Mouse (Mus musculus): Measurements from ENCODE around the gene Actr10. TPM values are rescaled to one million over a fixed set of nuclear protein-coding genes. Genes with fewer than 3 reads are reported as not detected.

The Actr10 gene
- 282 and 305 TPM in 2 replicates for polyA plus RNA-seq (2014; fragmentation: Nextera tagmentation; extraction: Ambion mirVana)

DNA sequence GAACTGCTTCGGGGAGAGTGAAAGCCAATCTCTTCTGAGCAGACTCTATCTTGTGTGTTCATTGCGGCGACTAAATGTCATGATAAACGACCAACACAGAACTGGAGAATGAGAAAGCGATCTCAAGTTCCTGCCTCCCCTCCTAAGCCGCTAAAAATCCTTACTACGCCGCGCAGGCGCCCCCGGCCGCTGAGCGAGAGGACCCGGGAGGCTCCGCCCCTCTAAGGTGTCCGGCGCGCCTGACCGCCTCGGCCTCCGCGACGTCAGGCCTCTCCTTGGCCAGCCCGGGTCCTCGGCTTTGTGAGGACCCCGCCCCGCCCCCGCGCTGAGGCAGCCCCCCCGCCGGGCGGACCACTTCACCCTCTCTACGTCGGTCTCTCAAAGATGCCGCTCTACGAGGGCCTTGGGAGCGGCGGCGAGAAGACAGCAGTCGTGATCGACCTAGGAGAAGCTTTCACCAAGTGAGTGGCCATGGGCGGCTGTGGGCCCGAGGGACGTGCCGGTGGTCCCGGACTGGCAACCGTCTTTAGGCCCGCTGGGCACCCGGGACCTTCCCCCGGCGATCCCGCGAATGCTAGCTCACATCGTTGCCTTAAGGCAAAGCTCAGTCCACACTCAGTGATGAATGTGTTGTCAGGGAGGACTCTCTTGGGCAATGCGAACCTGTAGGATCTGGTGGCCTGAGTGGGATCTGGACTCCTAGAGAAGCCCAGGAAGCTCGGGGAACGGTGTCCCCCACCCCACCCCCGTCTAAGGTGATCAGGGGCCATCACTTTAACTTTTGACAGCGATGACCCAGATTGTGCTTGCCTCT is at the start of gene Actr10:
Gene Actr10, plus strand, starts transcription at position 287 of the 814 bp plus-strand sequence.
- Histone ChIP-seq H3K4me1 (ENCODE audit: control insufficient read depth, insufficient read depth, low read length) (no peaks in the 10 kb centered on the region), H3K4me2 (ENCODE audit: low read depth, low read length) (peak within 1 kb of the TSS; percentile 51), H3K9me3 (replicated peaks; ENCODE audit: control insufficient read depth, low read length) (no peaks in the 10 kb centered on the region), H3K27me3 (ENCODE audit: control insufficient read depth, insufficient read depth, low read length) (no peaks in the 10 kb centered on the region), H3K36me3 (replicated peaks; ENCODE audit: control insufficient read depth, insufficient read depth, low read depth, low read length) (no peaks in the 10 kb centered on the region), H3K4me3 (ENCODE audit: low read depth, low read length) (peak within 1 kb of the TSS; percentile 76), H3K27ac (replicated peaks; ENCODE audit: low read depth, low read length) (peak within 1 kb of the TSS; percentile 78; the same call in 1 of the 2 replicates), H3K9ac (replicated peaks; ENCODE audit: low read length) (peak within 1 kb of the TSS; percentile 81)
- peak; percentile 97 for ATAC-seq (replicated peaks; ENCODE audit: insufficient number of reproducible peaks, low FRiP score, low TSS enrichment, low read depth)
- DNase-seq (ENCODE audit: low spot score) = peak; percentile 94
- under 1% methylated on average over 59 of the region's 59 CpGs for WGBS

DNA sequence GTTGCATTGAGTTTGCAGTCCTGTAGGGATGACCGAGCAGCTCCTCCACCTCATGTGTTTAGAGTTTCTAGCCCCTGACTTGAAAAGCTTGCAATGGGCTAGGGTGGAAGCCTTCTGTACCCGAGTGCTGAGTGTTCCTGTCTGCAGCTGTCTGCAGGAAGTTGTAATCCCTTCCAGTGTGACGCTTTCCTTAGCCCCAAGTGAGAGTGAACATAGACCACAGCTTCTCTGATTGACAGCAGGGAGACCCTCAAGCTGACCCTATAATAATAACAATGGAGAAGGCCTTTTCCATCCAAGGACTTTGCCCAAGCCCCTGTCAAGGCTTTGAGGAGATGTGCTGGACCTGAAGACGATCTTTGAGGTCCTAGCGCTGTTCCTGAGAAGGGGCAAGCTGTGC is 47.3 kb upstream of the Actr10 start:
- no peak for ATAC-seq (replicated peaks; ENCODE audit: insufficient number of reproducible peaks, low FRiP score, low TSS enrichment, low read depth)
- no peak overlapping the region for H3K4me3 ChIP-seq (ENCODE audit: low read depth, low read length)
- no peaks in the 10 kb centered on the region for H3K9me3 ChIP-seq (replicated peaks; ENCODE audit: control insufficient read depth, low read length)
- no peaks in the 10 kb centered on the region for H3K27me3 ChIP-seq (ENCODE audit: control insufficient read depth, insufficient read depth, low read length)
- no peak overlapping the region for H3K9ac ChIP-seq (replicated peaks; ENCODE audit: low read length)
- H3K27ac ChIP-seq (replicated peaks; ENCODE audit: low read depth, low read length) = no peak overlapping the region
- no peaks in the 10 kb centered on the region for H3K4me1 ChIP-seq (ENCODE audit: control insufficient read depth, insufficient read depth, low read length)
- WGBS = 87% methylated on average over 5 of the region's 5 CpGs
- no peak for DNase-seq (ENCODE audit: low spot score)
- peaks cover 3% of the 10 kb centered on the region for H3K36me3 ChIP-seq (replicated peaks; ENCODE audit: control insufficient read depth, insufficient read depth, low read depth, low read length)
- H3K4me2 ChIP-seq (ENCODE audit: low read depth, low read length) = no peak overlapping the region

GRCm38 (mm10) chr12:70890874-70891470 is 46.7 kb upstream of the Actr10 start:
- no peak for ATAC-seq (replicated peaks; ENCODE audit: insufficient number of reproducible peaks, low FRiP score, low TSS enrichment, low read depth)
- no peak for DNase-seq (ENCODE audit: low spot score)
- Histone ChIP-seq H3K4me1 (ENCODE audit: control insufficient read depth, insufficient read depth, low read length) (no peaks in the 10 kb centered on the region), H3K36me3 (replicated peaks; ENCODE audit: control insufficient read depth, insufficient read depth, low read depth, low read length) (peaks cover 3% of the 10 kb centered on the region), H3K9me3 (replicated peaks; ENCODE audit: control insufficient read depth, low read length) (no peaks in the 10 kb centered on the region), H3K4me2 (ENCODE audit: low read depth, low read length) (no peak overlapping the region), H3K4me3 (ENCODE audit: low read depth, low read length) (no peak overlapping the region), H3K27ac (replicated peaks; ENCODE audit: low read depth, low read length) (no peak overlapping the region), H3K9ac (replicated peaks; ENCODE audit: low read length) (no peak overlapping the region), H3K27me3 (ENCODE audit: control insufficient read depth, insufficient read depth, low read length) (no peaks in the 10 kb centered on the region)
- 86% methylated on average over 8 of the region's 8 CpGs for whole genome bisulfite sequencing

- Histone ChIP-seq H3K4me1 (ENCODE audit: control insufficient read depth, insufficient read depth, low read length) (no peaks in the 10 kb centered on the region), H3K36me3 (replicated peaks; ENCODE audit: control insufficient read depth, insufficient read depth, low read depth, low read length) (peaks cover 3% of the 10 kb centered on the region), H3K4me3 (ENCODE audit: low read depth, low read length) (no peak overlapping the region), H3K4me2 (ENCODE audit: low read depth, low read length) (no peak overlapping the region), H3K9ac (replicated peaks; ENCODE audit: low read length) (no peak overlapping the region), H3K27me3 (ENCODE audit: control insufficient read depth, insufficient read depth, low read length) (no peaks in the 10 kb centered on the region), H3K9me3 (replicated peaks; ENCODE audit: control insufficient read depth, low read length) (no peaks in the 10 kb centered on the region), H3K27ac (replicated peaks; ENCODE audit: low read depth, low read length) (no peak overlapping the region)
- no peak for DNase-seq (ENCODE audit: low spot score)
- WGBS = 83% methylated on average over 7 of the region's 7 CpGs
- no peak for ATAC-seq (replicated peaks; ENCODE audit: insufficient number of reproducible peaks, low FRiP score, low TSS enrichment, low read depth)
These were observed 42.4 kb upstream of the Actr10 start for GRCm38 (mm10) chr12:70895275-70895674.

GRCm38 (mm10) chr12:70896068-70896467 is 41.6 kb upstream of the Actr10 start:
- H3K36me3 ChIP-seq (replicated peaks; ENCODE audit: control insufficient read depth, insufficient read depth, low read depth, low read length) = peaks cover 3% of the 10 kb centered on the region
- no peaks in the 10 kb centered on the region for H3K27me3 ChIP-seq (ENCODE audit: control insufficient read depth, insufficient read depth, low read length)
- 89% methylated on average over 10 of the region's 10 CpGs for WGBS
- DNase-seq (ENCODE audit: low spot score) (no peak), ATAC-seq (replicated peaks; ENCODE audit: insufficient number of reproducible peaks, low FRiP score, low TSS enrichment, low read depth) (no peak)
- no peaks in the 10 kb centered on the region for H3K9me3 ChIP-seq (replicated peaks; ENCODE audit: control insufficient read depth, low read length)
- no peak overlapping the region for H3K4me3 ChIP-seq (ENCODE audit: low read depth, low read length)
- H3K4me1 ChIP-seq (ENCODE audit: control insufficient read depth, insufficient read depth, low read length) = no peaks in the 10 kb centered on the region
- no peak overlapping the region for H3K27ac ChIP-seq (replicated peaks; ENCODE audit: low read depth, low read length)
- H3K9ac ChIP-seq (replicated peaks; ENCODE audit: low read length) = no peak overlapping the region
- H3K4me2 ChIP-seq (ENCODE audit: low read depth, low read length) = no peak overlapping the region

DNA sequence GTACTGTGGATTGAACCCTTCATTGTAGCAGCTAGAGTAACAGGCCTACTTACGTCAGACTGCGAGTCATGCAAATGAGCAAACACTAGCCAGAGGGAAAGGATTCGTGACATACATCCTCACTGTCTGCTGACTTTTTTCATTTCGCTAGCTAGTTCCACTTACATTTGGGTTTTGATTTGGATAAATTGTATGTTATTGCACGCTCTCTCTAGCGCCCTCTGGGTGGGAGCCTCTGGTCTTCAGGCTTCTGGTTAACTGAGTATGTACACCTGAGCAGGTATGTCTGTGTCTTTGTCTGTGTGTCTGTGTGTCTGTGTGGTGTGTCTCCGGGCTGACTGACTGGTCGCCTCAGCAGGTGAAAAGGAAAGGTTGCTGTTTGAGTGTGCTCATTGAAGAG is 40.2 kb upstream of the Actr10 start:
- ATAC-seq (replicated peaks; ENCODE audit: insufficient number of reproducible peaks, low FRiP score, low TSS enrichment, low read depth) (no peak), DNase-seq (ENCODE audit: low spot score) (peak; percentile 9)
- H3K4me1 ChIP-seq (ENCODE audit: control insufficient read depth, insufficient read depth, low read length) = no peaks in the 10 kb centered on the region
- no peak overlapping the region for H3K27ac ChIP-seq (replicated peaks; ENCODE audit: low read depth, low read length)
- H3K4me2 ChIP-seq (ENCODE audit: low read depth, low read length) = no peak overlapping the region
- peaks cover 3% of the 10 kb centered on the region for H3K36me3 ChIP-seq (replicated peaks; ENCODE audit: control insufficient read depth, insufficient read depth, low read depth, low read length)
- H3K9ac ChIP-seq (replicated peaks; ENCODE audit: low read length) = no peak overlapping the region
- no peaks in the 10 kb centered on the region for H3K27me3 ChIP-seq (ENCODE audit: control insufficient read depth, insufficient read depth, low read length)
- no peaks in the 10 kb centered on the region for H3K9me3 ChIP-seq (replicated peaks; ENCODE audit: control insufficient read depth, low read length)
- no peak overlapping the region for H3K4me3 ChIP-seq (ENCODE audit: low read depth, low read length)
- WGBS = 87% methylated on average over 8 of the region's 8 CpGs

GRCm38 (mm10) chr12:70898450-70898849 is 39.2 kb upstream of the Actr10 start:
- no peak overlapping the region for H3K4me2 ChIP-seq (ENCODE audit: low read depth, low read length)
- DNase-seq (ENCODE audit: low spot score) = peak; percentile 33
- H3K36me3 ChIP-seq (replicated peaks; ENCODE audit: control insufficient read depth, insufficient read depth, low read depth, low read length) = peaks cover 5% of the 10 kb centered on the region
- H3K9me3 ChIP-seq (replicated peaks; ENCODE audit: control insufficient read depth, low read length) = no peaks in the 10 kb centered on the region
- H3K27me3 ChIP-seq (ENCODE audit: control insufficient read depth, insufficient read depth, low read length) = no peaks in the 10 kb centered on the region
- no peaks in the 10 kb centered on the region for H3K4me1 ChIP-seq (ENCODE audit: control insufficient read depth, insufficient read depth, low read length)
- H3K9ac ChIP-seq (replicated peaks; ENCODE audit: low read length) = no peak overlapping the region
- H3K4me3 ChIP-seq (ENCODE audit: low read depth, low read length) = no peak overlapping the region
- ATAC-seq (replicated peaks; ENCODE audit: insufficient number of reproducible peaks, low FRiP score, low TSS enrichment, low read depth) = no peak
- H3K27ac ChIP-seq (replicated peaks; ENCODE audit: low read depth, low read length) = no peak overlapping the region
- WGBS = 86% methylated on average over 8 of the region's 8 CpGs

GRCm38 (mm10) chr12:70904471-70904870 is 33.2 kb upstream of the Actr10 start:
- Histone ChIP-seq H3K27me3 (ENCODE audit: control insufficient read depth, insufficient read depth, low read length) (no peaks in the 10 kb centered on the region), H3K9ac (replicated peaks; ENCODE audit: low read length) (no peak overlapping the region), H3K4me1 (ENCODE audit: control insufficient read depth, insufficient read depth, low read length) (no peaks in the 10 kb centered on the region), H3K4me3 (ENCODE audit: low read depth, low read length) (no peak overlapping the region), H3K27ac (replicated peaks; ENCODE audit: low read depth, low read length) (no peak overlapping the region), H3K36me3 (replicated peaks; ENCODE audit: control insufficient read depth, insufficient read depth, low read depth, low read length) (0 out of 2 replicates have a peak, but pooled peaks cover 2% of the 10 kb centered on the region), H3K4me2 (ENCODE audit: low read depth, low read length) (no peak overlapping the region), H3K9me3 (replicated peaks; ENCODE audit: control insufficient read depth, low read length) (no peaks in the 10 kb centered on the region)
- ATAC-seq (replicated peaks; ENCODE audit: insufficient number of reproducible peaks, low FRiP score, low TSS enrichment, low read depth) (no peak), DNase-seq (ENCODE audit: low spot score) (no peak)
- 91% methylated on average over 10 of the region's 10 CpGs for WGBS

Measured in embryonic facial prominence, embryonic 11.5 days (tissue).